Mouse (Mus musculus) liver, embryonic 14.5 days (tissue): ENCODE data around the gene Dab2. TPM values are rescaled to one million over a fixed set of nuclear protein-coding genes. Genes with fewer than 3 reads are reported as not detected.

Experiments
- ATAC-seq: fragments of 200-750 bp; cut with Nextera tagmentation; 2 replicates; pipeline ENCODE4 v1.8.0; 2017; ENCODE audit warnings: moderate number of reproducible peaks, mild to moderate bottlenecking, moderate library complexity; ENCODE audit not compliant: insufficient read depth
- DNase-seq, 3 experiments: peaks; one replicate each; pipeline ENCODE4 v3.0.0-alpha.2; 2012 to 2013; ENCODE audit warnings: low read depth in 3 of 3, low spot score in 3 of 3
- H3K27ac ChIP-seq: fragments of 300-500 bp; sonication (generic); 2 replicates; pipeline ENCODE4 v1.5.1; 2014; ENCODE audit warnings: moderate library complexity, mild to moderate bottlenecking, control low read depth, inconsistent platforms
- H3K27me3 ChIP-seq: fragments of 300-500 bp; sonication (generic); 2 replicates; pipeline ENCODE4 v1.6.1; 2014; ENCODE audit warnings: mild to moderate bottlenecking, low read length, moderate library complexity; ENCODE audit not compliant: control insufficient read depth, insufficient read depth
- H3K36me3 ChIP-seq: fragments of 300-500 bp; sonication (generic); replicated peaks from 2 replicates; pipeline ENCODE4 v1.6.1; 2014; ENCODE audit warnings: low read depth; ENCODE audit not compliant: control insufficient read depth, insufficient read depth
- H3K4me1 ChIP-seq, 2 experiments: fragments of 200-500 bp in 1 of 2; fragments of 300-500 bp in 1 of 2; sonication (generic) in 1 of 2; replicated peaks; 2 replicates each; pipeline ENCODE4 v1.6.1; 2012 to 2014; ENCODE audit warnings: antibody characterized with exemption in 1 of 2, inconsistent platforms in 1 of 2, low read length in 1 of 2; ENCODE audit not compliant: control insufficient read depth in 2 of 2, insufficient read depth in 2 of 2
- H3K4me2 ChIP-seq: fragments of 300-500 bp; sonication (generic); 2 replicates; pipeline ENCODE4 v1.6.1; 2014; ENCODE audit warnings: low read depth, mild to moderate bottlenecking, control low read depth, moderate library complexity
- H3K4me3 ChIP-seq, 2 experiments: fragments of 200-500 bp in 1 of 2; fragments of 300-500 bp in 1 of 2; sonication (generic) in 1 of 2; 2 replicates each; pipeline ENCODE4 v1.5.1; 2012 to 2014; ENCODE audit warnings: low read depth in 2 of 2, low read length in 2 of 2, mild to moderate bottlenecking in 2 of 2, control low read depth in 1 of 2, inconsistent platforms in 1 of 2, moderate library complexity in 1 of 2; ENCODE audit not compliant: insufficient read depth in 1 of 2
- H3K9ac ChIP-seq: fragments of 300-500 bp; sonication (generic); replicated peaks from 2 replicates; pipeline ENCODE4 v1.6.1; 2014; ENCODE audit warnings: mild to moderate bottlenecking, control low read depth, moderate library complexity
- H3K9me3 ChIP-seq: fragments of 300-500 bp; sonication (generic); 2 replicates; pipeline ENCODE4 v1.6.1; 2016; ENCODE audit warnings: low read length, mixed read lengths; ENCODE audit not compliant: control insufficient read depth
- CTCF ChIP-seq: IDR thresholded peaks from 2 replicates; pipeline ENCODE4 v1.5.1; 2016; ENCODE audit warnings: antibody characterized with exemption, low read depth, control low read depth
- EP300 ChIP-seq: IDR thresholded peaks from 2 replicates; pipeline ENCODE4 v1.6.1; 2016; ENCODE audit warnings: antibody characterized with exemption, low read depth
- WGBS: fragments of 180-500 bp; shearing (Covaris S2); extraction: QIAGEN DNeasy Blood & Tissue Kit; methylation state at CpG from one replicate; pipeline ENCODE4 v1.1.7; 2014; ENCODE audit not compliant: insufficient replicate concordance; 5-methylcytosine and 5-hydroxymethylcytosine counted together
- polyA plus RNA-seq, 2 experiments: library from polyadenylated mRNA; depleted of rRNA in 1 of 2; stranded (reverse) in 1 of 2; unstranded in 1 of 2; fragments of >200 nt; fragmentation: Nextera tagmentation in 1 of 2; extraction: Ambion mirVana in 1 of 2; gene quantifications; 2 replicates each; pipeline versions ENCODE4 v1.2.1 to v1.2.3; 2012 to 2014

The Dab2 gene
- polyA plus RNA-seq, 2 experiments = 7.5 to 9.5 TPM

- no peak for DNase-seq
- WGBS = 38% methylated on average over 6 of the region's 6 CpGs
- H3K4me1 ChIP-seq = peaks cover 0 to 10% of the 10 kb centered on the region in 2 experiments; a peak in 2 of 4 replicates
- no peak overlapping the region for H3K9ac ChIP-seq
- H3K9me3 ChIP-seq = no peaks in the 10 kb centered on the region
- H3K4me2 ChIP-seq = no peak overlapping the region
- no peaks in the 10 kb centered on the region for H3K27me3 ChIP-seq
- H3K27ac ChIP-seq = no peak overlapping the region
- no peak overlapping the region for H3K4me3 ChIP-seq
- ATAC-seq = no peak
- no peaks in the 10 kb centered on the region for H3K36me3 ChIP-seq
- no peak for TF ChIP-seq CTCF
- TF ChIP-seq EP300 = no peak
These were observed 38.7 kb upstream of the Dab2 start for GRCm38 (mm10) chr15:6260741-6261430.

DNA sequence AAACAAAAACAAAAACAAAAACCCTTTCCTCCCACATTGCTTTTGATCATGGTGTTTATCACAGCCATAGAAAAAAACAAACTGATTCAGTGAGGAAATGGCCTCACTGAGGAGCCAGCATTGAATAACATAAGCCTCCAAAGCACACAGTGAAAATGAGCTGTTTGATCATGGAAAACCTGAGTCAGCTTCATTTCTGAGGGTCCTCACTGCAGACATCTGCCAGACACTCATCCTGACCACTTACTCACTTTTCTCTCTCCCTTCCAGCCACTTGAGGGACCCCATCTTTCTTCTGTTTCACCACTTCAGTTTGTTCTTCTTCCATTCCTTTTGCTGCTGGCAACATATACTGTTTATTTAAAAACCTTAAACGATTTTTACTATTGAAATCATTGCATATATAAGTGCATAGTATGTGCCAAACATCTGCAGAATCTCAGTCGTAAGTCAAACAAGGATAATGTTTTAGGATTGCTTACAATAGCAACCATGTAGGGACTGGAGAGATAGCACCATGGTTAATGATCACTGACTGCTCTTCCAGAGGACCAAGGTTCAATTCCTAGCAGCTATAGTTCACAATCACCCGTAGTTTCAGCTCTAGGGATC, 32.3 kb upstream of the Dab2 start:
- Histone ChIP-seq H3K9ac (no peak overlapping the region), H3K4me2 (no peak overlapping the region), H3K36me3 (no peaks in the 10 kb centered on the region), H3K4me1 (no peaks in the 10 kb centered on the region), H3K27ac (no peak overlapping the region), H3K9me3 (no peaks in the 10 kb centered on the region), H3K27me3 (no peaks in the 10 kb centered on the region), H3K4me3 (no peak overlapping the region)
- WGBS = 40% methylated on average over 3 of the region's 3 CpGs
- no peak for DNase-seq
- TF ChIP-seq EP300 (no peak), CTCF (no peak)
- no peak for ATAC-seq

- 59% methylated on average over 11 of the region's 11 CpGs for WGBS
- DNase-seq (no peak), ATAC-seq (no peak)
- H3K9ac ChIP-seq = no peak overlapping the region
- H3K4me2 ChIP-seq = no peak overlapping the region
- no peak overlapping the region for H3K4me3 ChIP-seq
- no peak overlapping the region for H3K27ac ChIP-seq
- no peaks in the 10 kb centered on the region for H3K9me3 ChIP-seq
- no peaks in the 10 kb centered on the region for H3K27me3 ChIP-seq
- no peak for TF ChIP-seq CTCF
- no peak for TF ChIP-seq EP300
- H3K4me1 ChIP-seq = no peaks in the 10 kb centered on the region
- H3K36me3 ChIP-seq = no peaks in the 10 kb centered on the region
These were observed 20.8 kb upstream of the Dab2 start for GRCm38 (mm10) chr15:6278606-6279468.

- no peak for TF ChIP-seq EP300
- TF ChIP-seq CTCF = no peak
- Histone ChIP-seq H3K36me3 (no peaks in the 10 kb centered on the region), H3K9me3 (no peaks in the 10 kb centered on the region), H3K27ac (no peak overlapping the region), H3K4me2 (no peak overlapping the region), H3K9ac (no peak overlapping the region), H3K27me3 (no peaks in the 10 kb centered on the region), H3K4me3 (no peak overlapping the region), H3K4me1 (no peaks in the 10 kb centered on the region)
- ATAC-seq (no peak), DNase-seq (no peak)
- WGBS = 71% methylated on average over 4 of the region's 4 CpGs
These were observed 19.6 kb upstream of the Dab2 start for GRCm38 (mm10) chr15:6280021-6280451.

GRCm38 (mm10) chr15:6283249-6283648, 16.3 kb upstream of the Dab2 start:
- Histone ChIP-seq H3K4me3 (no peak overlapping the region), H3K36me3 (no peaks in the 10 kb centered on the region), H3K4me1 (no peaks in the 10 kb centered on the region), H3K27me3 (no peaks in the 10 kb centered on the region), H3K4me2 (no peak overlapping the region), H3K27ac (no peak overlapping the region), H3K9ac (no peak overlapping the region), H3K9me3 (no peaks in the 10 kb centered on the region)
- DNase-seq (no peak), ATAC-seq (no peak)
- 68% methylated on average over 9 of the region's 9 CpGs for WGBS
- TF ChIP-seq EP300 (no peak), CTCF (no peak)
